Mouse (Mus musculus) ES-Bruce4 (cell line): Measurements from ENCODE around the gene Onecut3. TPM values are rescaled to one million over a fixed set of nuclear protein-coding genes. Genes with fewer than 3 reads are reported as not detected.

Experiments
- H3K27ac ChIP-seq: 2 replicates; pipeline ENCODE4 v1.5.1; 2012; ENCODE audit warnings: low read length, inconsistent platforms; ENCODE audit not compliant: insufficient read depth
- H3K27me3 ChIP-seq: 2 replicates; pipeline ENCODE4 v1.6.1; 2012; ENCODE audit warnings: mild to moderate bottlenecking, low read length, inconsistent platforms; ENCODE audit not compliant: control insufficient read depth, poor library complexity, insufficient read depth, severe bottlenecking
- H3K36me3 ChIP-seq: 2 replicates; pipeline ENCODE4 v1.6.1; 2012; ENCODE audit warnings: inconsistent platforms, mild to moderate bottlenecking, low read length, moderate library complexity; ENCODE audit not compliant: control insufficient read depth, poor library complexity, insufficient read depth, severe bottlenecking
- H3K4me1 ChIP-seq: one replicate; pipeline ENCODE4 v1.8.1; 2011; ENCODE audit warnings: low read length; ENCODE audit not compliant: control insufficient read depth, insufficient read depth
- H3K4me3 ChIP-seq: 2 replicates; pipeline ENCODE4 v1.5.1; 2011; ENCODE audit warnings: low read depth, mild to moderate bottlenecking, low read length
- H3K9ac ChIP-seq: 2 replicates; pipeline ENCODE4 v1.6.1; 2012; ENCODE audit warnings: low read depth, mild to moderate bottlenecking, inconsistent platforms; ENCODE audit not compliant: poor library complexity, severe bottlenecking
- H3K9me3 ChIP-seq: replicated peaks from 2 replicates; pipeline ENCODE4 v1.6.1; 2012; ENCODE audit warnings: mild to moderate bottlenecking, low read length, inconsistent platforms; ENCODE audit not compliant: control insufficient read depth, poor library complexity, insufficient read depth, severe bottlenecking
- CTCF ChIP-seq: IDR thresholded peaks from one replicate; pipeline ENCODE4 v1.8.1; 2011; ENCODE audit warnings: low read depth, low read length
- EP300 ChIP-seq: IDR thresholded peaks from 2 replicates; pipeline ENCODE4 v1.6.1; 2011; ENCODE audit warnings: low read depth, low read length; ENCODE audit not compliant: insufficient read depth
- POLR2A ChIP-seq: IDR thresholded peaks from one replicate; pipeline ENCODE4 v1.8.1; 2011; ENCODE audit warnings: low read length; ENCODE audit not compliant: insufficient read depth
- polyA plus RNA-seq: library from polyadenylated mRNA; stranded (reverse); fragments of >200 nt; gene quantifications from 2 replicates; pipeline ENCODE4 v1.2.4, GENCODE M21; 2011; ENCODE audit warnings: low read depth; ENCODE audit not compliant: missing spikeins, insufficient read depth, insufficient read length

The Onecut3 gene
- polyA plus RNA-seq, 1 experiment: not detected

GRCm38 (mm10) chr10:80539493-80539892 lies 44.9 kb downstream of the Onecut3 start:
- TF ChIP-seq EP300 (no peak), POLR2A (no peak)

DNA sequence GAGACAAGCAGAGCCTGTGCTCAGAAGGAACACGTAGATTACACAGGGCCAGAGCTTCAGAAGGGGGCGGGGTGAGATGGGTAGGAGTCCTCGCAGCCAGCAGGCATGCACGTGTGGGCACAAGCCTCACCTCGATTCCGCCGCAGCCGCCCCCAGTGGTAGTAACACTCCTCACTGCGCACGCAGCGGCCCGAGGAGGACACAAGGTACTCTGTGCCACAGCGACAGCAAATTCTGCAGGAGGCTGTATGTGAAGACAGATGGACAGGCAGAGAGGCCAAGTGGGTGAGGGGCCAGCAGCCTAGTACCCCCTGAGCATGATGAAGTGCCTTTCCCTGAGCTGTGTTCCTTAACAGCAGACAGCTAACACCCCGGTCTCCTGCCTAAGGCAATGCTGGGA lies 49.2 kb downstream of the Onecut3 start:
- TF ChIP-seq POLR2A (no peak), CTCF (no peak), EP300 (no peak)
- H3K9ac ChIP-seq: no peak overlapping the region
- no peak overlapping the region for H3K27ac ChIP-seq
- H3K4me3 ChIP-seq: no peak overlapping the region
- peaks cover 15% of the 10 kb centered on the region for H3K36me3 ChIP-seq
- H3K27me3 ChIP-seq: no peaks in the 10 kb centered on the region
- no peaks in the 10 kb centered on the region for H3K9me3 ChIP-seq
- no peaks in the 10 kb centered on the region for H3K4me1 ChIP-seq

More at GRCm38 (mm10) chr10:80539493-80539892, 44.9 kb downstream of the Onecut3 start:
- no peak overlapping the region for H3K4me3 ChIP-seq
- peaks cover 10% of the 10 kb centered on the region for H3K36me3 ChIP-seq
- no peak overlapping the region for H3K9ac ChIP-seq
- H3K4me1 ChIP-seq: no peaks in the 10 kb centered on the region
- H3K27me3 ChIP-seq: no peaks in the 10 kb centered on the region
- peak overlapping the region; percentile 53; the same call in 1 of the 2 replicates for H3K27ac ChIP-seq
- no peaks in the 10 kb centered on the region for H3K9me3 ChIP-seq

- Histone ChIP-seq H3K36me3 (peaks cover 25% of the 10 kb centered on the region), H3K4me3 (no peak overlapping the region), H3K9ac (no peak overlapping the region), H3K27me3 (no peaks in the 10 kb centered on the region), H3K4me1 (no peaks in the 10 kb centered on the region), H3K27ac (no peak overlapping the region), H3K9me3 (no peaks in the 10 kb centered on the region)
- no peak for TF ChIP-seq CTCF
- no peak for TF ChIP-seq POLR2A
- TF ChIP-seq EP300: no peak
Observed at GRCm38 (mm10) chr10:80545590-80545989, 51.0 kb downstream of the Onecut3 start.

- H3K4me1 ChIP-seq: no peaks in the 10 kb centered on the region
- H3K27me3 ChIP-seq: no peaks in the 10 kb centered on the region
- H3K9ac ChIP-seq: no peak overlapping the region
- no peak overlapping the region for H3K27ac ChIP-seq
- TF ChIP-seq CTCF: no peak
- no peak for TF ChIP-seq EP300
- no peak for TF ChIP-seq POLR2A
- H3K36me3 ChIP-seq: peaks cover 25% of the 10 kb centered on the region
- H3K9me3 ChIP-seq: no peaks in the 10 kb centered on the region
- H3K4me3 ChIP-seq: no peak overlapping the region
Observed at GRCm38 (mm10) chr10:80546945-80547344, 52.3 kb downstream of the Onecut3 start.

- Histone ChIP-seq H3K4me1 (no peaks in the 10 kb centered on the region), H3K9ac (no peak overlapping the region), H3K36me3 (peaks cover 23% of the 10 kb centered on the region), H3K4me3 (no peak overlapping the region), H3K27ac (no peak overlapping the region), H3K9me3 (no peaks in the 10 kb centered on the region), H3K27me3 (no peaks in the 10 kb centered on the region)
- TF ChIP-seq CTCF: no peak
- TF ChIP-seq POLR2A: no peak
- TF ChIP-seq EP300: no peak
Observed at GRCm38 (mm10) chr10:80547539-80547938, 52.9 kb downstream of the Onecut3 start.

DNA sequence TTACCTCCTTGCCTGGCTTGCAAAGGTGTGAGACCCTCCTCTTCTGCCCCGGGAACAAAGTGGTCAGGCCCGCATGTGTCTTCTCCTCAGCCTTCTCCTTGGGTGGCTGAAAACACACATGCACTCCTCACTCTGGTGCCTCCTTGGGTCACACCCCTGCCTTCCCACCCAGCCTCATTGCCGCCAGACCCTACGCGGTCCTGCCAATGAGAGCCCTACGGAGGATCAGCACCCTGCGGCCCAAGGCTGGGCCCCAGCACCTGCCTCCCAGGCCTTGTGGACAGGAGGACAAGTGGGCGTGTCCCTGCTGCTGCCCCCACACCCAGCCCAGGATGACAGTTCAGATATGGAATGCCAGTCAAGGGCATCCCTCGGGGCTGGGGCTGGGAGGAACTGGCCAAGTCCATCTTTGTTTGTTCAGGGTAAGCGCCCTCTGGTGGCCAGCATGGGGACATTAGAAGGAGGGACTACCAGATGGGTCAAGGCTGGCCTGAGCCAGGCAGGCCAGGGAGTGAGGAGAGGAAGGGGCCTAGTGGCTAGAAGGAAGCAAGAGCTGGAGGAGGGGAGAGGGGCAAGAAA lies 53.9 kb downstream of the Onecut3 start:
- TF ChIP-seq CTCF (peak; percentile 73), EP300 (no peak), POLR2A (no peak)
- H3K9ac ChIP-seq: no peak overlapping the region
- no peaks in the 10 kb centered on the region for H3K4me1 ChIP-seq
- H3K27me3 ChIP-seq: no peaks in the 10 kb centered on the region
- no peak overlapping the region for H3K27ac ChIP-seq
- H3K36me3 ChIP-seq: peaks cover 16% of the 10 kb centered on the region; the same call in 1 of the 2 replicates
- H3K9me3 ChIP-seq: no peaks in the 10 kb centered on the region
- no peak overlapping the region for H3K4me3 ChIP-seq
